Mouse (Mus musculus): ENCODE data around the gene Irs3. TPM values are rescaled to one million over a fixed set of nuclear protein-coding genes. Genes with fewer than 3 reads are reported as not detected.

The Irs3 gene
- polyA plus RNA-seq (2015; fragmentation: Illumina TruSeq; extraction: RNeasy Lipid Tissue Mini Kit (QIAGEN cat#74804); ENCODE audit: insufficient read depth, low read depth, low replicate concordance), result 0.57 TPM

GRCm38 (mm10) chr5:137645652-137646091 is at the start of gene Irs3:
Gene Irs3, minus strand, starts transcription at chr5:137645714.

GRCm38 (mm10) chr5:137684294-137685123 is 39.0 kb upstream of the Irs3 start, which contains the start of gene Agfg2:
Gene Agfg2, minus strand, starts transcription at chr5:137684726.

GRCm38 (mm10) chr5:137641054-137641453 is 4.5 kb downstream of the Irs3 start, which contains the start of gene Sap25:
Gene Sap25, plus strand, starts transcription at chr5:137641334.

GRCm38 (mm10) chr5:137628498-137629305 is 16.8 kb downstream of the Irs3 start, which contains the start of the genes Fbxo24, Lrch4 and Gm20605:
Gene Fbxo24, minus strand, starts transcription at chr5:137629002.
Gene Lrch4, plus strand, starts transcription at chr5:137629121.
Gene Gm20605, plus strand, starts transcription at chr5:137629175.

GRCm38 (mm10) chr5:137613550-137613949 is 32.0 kb downstream of the Irs3 start, which contains the start of gene Pcolce:
Gene Pcolce, minus strand, starts transcription at chr5:137613784.

DNA sequence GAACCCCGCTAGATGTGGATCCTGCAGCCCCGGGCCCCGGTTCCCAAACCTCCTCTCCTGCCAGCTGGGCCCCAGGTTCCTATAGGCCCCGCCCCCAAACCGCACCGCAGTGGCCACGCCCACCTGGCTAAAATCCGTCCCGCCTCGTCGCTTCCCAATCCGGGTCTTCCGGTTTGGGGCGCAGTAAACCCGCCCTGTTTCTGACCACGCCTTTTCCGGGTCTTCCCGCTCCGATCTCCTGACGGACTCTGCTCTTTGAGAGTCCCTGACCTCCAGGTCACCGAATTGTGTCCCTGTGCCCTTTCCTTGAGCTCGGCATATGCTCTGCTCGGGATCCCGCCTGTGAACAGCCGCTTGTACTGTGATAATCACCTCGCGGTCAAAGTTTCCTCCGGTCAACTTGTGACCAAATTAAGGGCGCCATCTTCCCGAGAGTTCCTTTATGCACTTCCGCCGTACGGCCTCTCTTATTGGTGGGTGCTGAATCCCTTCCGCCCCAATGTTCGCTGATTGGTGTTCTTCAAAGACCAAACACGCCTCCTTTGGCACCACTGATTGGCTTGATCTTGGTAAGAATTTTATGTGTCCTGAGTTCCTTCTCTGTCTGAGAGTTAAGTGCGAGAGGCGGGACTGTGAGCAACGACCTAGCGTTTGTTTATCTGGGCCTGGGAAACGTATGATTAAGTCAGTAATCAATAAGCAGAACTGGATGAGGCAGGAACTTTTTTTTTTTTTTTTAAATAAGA is 44.7 kb downstream of the Irs3 start, which contains the start of gene Mospd3:
TSS of gene Mospd3 (minus strand) at position 440 of the 746 bp plus-strand sequence.

Other genes starting within 250 kb of the Irs3 start
- gene Zan, start 168.7 kb downstream of the Irs3 start, polyA plus RNA-seq (2015; fragmentation: Illumina TruSeq; extraction: RNeasy Lipid Tissue Mini Kit (QIAGEN cat#74804); ENCODE audit: insufficient read depth, low read depth, low replicate concordance), result 0.06 TPM
- 3.0 TPM for gene Pop7, start 143.2 kb downstream of the Irs3 start, polyA plus RNA-seq (2015; fragmentation: Illumina TruSeq; extraction: RNeasy Lipid Tissue Mini Kit (QIAGEN cat#74804); ENCODE audit: insufficient read depth, low read depth, low replicate concordance)
- gene Gigyf1, start 127.2 kb downstream of the Irs3 start, polyA plus RNA-seq (2015; fragmentation: Illumina TruSeq; extraction: RNeasy Lipid Tissue Mini Kit (QIAGEN cat#74804); ENCODE audit: insufficient read depth, low read depth, low replicate concordance), result 8.7 TPM
- not detected for gene Epo, start 112.5 kb downstream of the Irs3 start, polyA plus RNA-seq (2015; fragmentation: Illumina TruSeq; extraction: RNeasy Lipid Tissue Mini Kit (QIAGEN cat#74804); ENCODE audit: insufficient read depth, low read depth, low replicate concordance)
- gene Gnb2, start 112.2 kb downstream of the Irs3 start, polyA plus RNA-seq (2015; fragmentation: Illumina TruSeq; extraction: RNeasy Lipid Tissue Mini Kit (QIAGEN cat#74804); ENCODE audit: insufficient read depth, low read depth, low replicate concordance), result 138 TPM
- 3.0 TPM for gene Actl6b, start 92.2 kb downstream of the Irs3 start, polyA plus RNA-seq (2015; fragmentation: Illumina TruSeq; extraction: RNeasy Lipid Tissue Mini Kit (QIAGEN cat#74804); ENCODE audit: insufficient read depth, low read depth, low replicate concordance)
- not detected for gene Tfr2, start 75.9 kb downstream of the Irs3 start, polyA plus RNA-seq (2015; fragmentation: Illumina TruSeq; extraction: RNeasy Lipid Tissue Mini Kit (QIAGEN cat#74804); ENCODE audit: insufficient read depth, low read depth, low replicate concordance)
- gene Mospd3, start 44.7 kb downstream of the Irs3 start, polyA plus RNA-seq (2015; fragmentation: Illumina TruSeq; extraction: RNeasy Lipid Tissue Mini Kit (QIAGEN cat#74804); ENCODE audit: insufficient read depth, low read depth, low replicate concordance), result 12.9 TPM
- 52.4 TPM for gene Pcolce, start 31.9 kb downstream of the Irs3 start, polyA plus RNA-seq (2015; fragmentation: Illumina TruSeq; extraction: RNeasy Lipid Tissue Mini Kit (QIAGEN cat#74804); ENCODE audit: insufficient read depth, low read depth, low replicate concordance)
- not detected for gene Fbxo24, start 16.7 kb downstream of the Irs3 start, polyA plus RNA-seq (2015; fragmentation: Illumina TruSeq; extraction: RNeasy Lipid Tissue Mini Kit (QIAGEN cat#74804); ENCODE audit: insufficient read depth, low read depth, low replicate concordance)
- gene Lrch4, start 16.6 kb downstream of the Irs3 start, polyA plus RNA-seq (2015; fragmentation: Illumina TruSeq; extraction: RNeasy Lipid Tissue Mini Kit (QIAGEN cat#74804); ENCODE audit: insufficient read depth, low read depth, low replicate concordance), result 5.2 TPM
- 8.8 TPM for gene Gm20605, start 16.5 kb downstream of the Irs3 start, polyA plus RNA-seq (2015; fragmentation: Illumina TruSeq; extraction: RNeasy Lipid Tissue Mini Kit (QIAGEN cat#74804); ENCODE audit: insufficient read depth, low read depth, low replicate concordance)
- 41.3 TPM for gene Sap25, start 4.4 kb downstream of the Irs3 start, polyA plus RNA-seq (2015; fragmentation: Illumina TruSeq; extraction: RNeasy Lipid Tissue Mini Kit (QIAGEN cat#74804); ENCODE audit: insufficient read depth, low read depth, low replicate concordance)
- gene Agfg2, start 39.0 kb upstream of the Irs3 start, polyA plus RNA-seq (2015; fragmentation: Illumina TruSeq; extraction: RNeasy Lipid Tissue Mini Kit (QIAGEN cat#74804); ENCODE audit: insufficient read depth, low read depth, low replicate concordance), result 3.9 TPM
- 1.2 TPM for gene Nyap1, start 95.9 kb upstream of the Irs3 start, polyA plus RNA-seq (2015; fragmentation: Illumina TruSeq; extraction: RNeasy Lipid Tissue Mini Kit (QIAGEN cat#74804); ENCODE audit: insufficient read depth, low read depth, low replicate concordance)
- gene Tsc22d4, start 100.0 kb upstream of the Irs3 start, polyA plus RNA-seq (2015; fragmentation: Illumina TruSeq; extraction: RNeasy Lipid Tissue Mini Kit (QIAGEN cat#74804); ENCODE audit: insufficient read depth, low read depth, low replicate concordance), result 16.1 TPM
- 6.1 TPM for gene Ppp1r35, start 133.1 kb upstream of the Irs3 start, polyA plus RNA-seq (2015; fragmentation: Illumina TruSeq; extraction: RNeasy Lipid Tissue Mini Kit (QIAGEN cat#74804); ENCODE audit: insufficient read depth, low read depth, low replicate concordance)
- 15.2 TPM for gene Mepce, start 141.9 kb upstream of the Irs3 start, polyA plus RNA-seq (2015; fragmentation: Illumina TruSeq; extraction: RNeasy Lipid Tissue Mini Kit (QIAGEN cat#74804); ENCODE audit: insufficient read depth, low read depth, low replicate concordance)
- 1.2 TPM for gene Zcwpw1, start 142.1 kb upstream of the Irs3 start, polyA plus RNA-seq (2015; fragmentation: Illumina TruSeq; extraction: RNeasy Lipid Tissue Mini Kit (QIAGEN cat#74804); ENCODE audit: insufficient read depth, low read depth, low replicate concordance)
- gene Pilra, start 190.6 kb upstream of the Irs3 start, polyA plus RNA-seq (2015; fragmentation: Illumina TruSeq; extraction: RNeasy Lipid Tissue Mini Kit (QIAGEN cat#74804); ENCODE audit: insufficient read depth, low read depth, low replicate concordance), result 2.6 TPM
- gene Pilrb1, start 212.4 kb upstream of the Irs3 start, polyA plus RNA-seq (2015; fragmentation: Illumina TruSeq; extraction: RNeasy Lipid Tissue Mini Kit (QIAGEN cat#74804); ENCODE audit: insufficient read depth, low read depth, low replicate concordance), result not detected
- gene Pilrb2, start 226.1 kb upstream of the Irs3 start, polyA plus RNA-seq (2015; fragmentation: Illumina TruSeq; extraction: RNeasy Lipid Tissue Mini Kit (QIAGEN cat#74804); ENCODE audit: insufficient read depth, low read depth, low replicate concordance), result not detected